Mouse (Mus musculus) subcutaneous adipose tissue, adult 2 months (tissue): ENCODE results near the gene Stil. TPM values are rescaled to one million over a fixed set of nuclear protein-coding genes. Genes with fewer than 3 reads are reported as not detected.

Experiments
- polyA plus RNA-seq: library from polyadenylated mRNA; depleted of rRNA; stranded (reverse); fragments of >200 nt; gene quantifications from 2 replicates; pipeline ENCODE4 v1.2.3, GENCODE M21; 2012; ENCODE audit warnings: low replicate concordance; rRNA removed

The Stil gene
- 0.42 and 1.4 TPM in 2 replicates for polyA plus RNA-seq

DNA sequence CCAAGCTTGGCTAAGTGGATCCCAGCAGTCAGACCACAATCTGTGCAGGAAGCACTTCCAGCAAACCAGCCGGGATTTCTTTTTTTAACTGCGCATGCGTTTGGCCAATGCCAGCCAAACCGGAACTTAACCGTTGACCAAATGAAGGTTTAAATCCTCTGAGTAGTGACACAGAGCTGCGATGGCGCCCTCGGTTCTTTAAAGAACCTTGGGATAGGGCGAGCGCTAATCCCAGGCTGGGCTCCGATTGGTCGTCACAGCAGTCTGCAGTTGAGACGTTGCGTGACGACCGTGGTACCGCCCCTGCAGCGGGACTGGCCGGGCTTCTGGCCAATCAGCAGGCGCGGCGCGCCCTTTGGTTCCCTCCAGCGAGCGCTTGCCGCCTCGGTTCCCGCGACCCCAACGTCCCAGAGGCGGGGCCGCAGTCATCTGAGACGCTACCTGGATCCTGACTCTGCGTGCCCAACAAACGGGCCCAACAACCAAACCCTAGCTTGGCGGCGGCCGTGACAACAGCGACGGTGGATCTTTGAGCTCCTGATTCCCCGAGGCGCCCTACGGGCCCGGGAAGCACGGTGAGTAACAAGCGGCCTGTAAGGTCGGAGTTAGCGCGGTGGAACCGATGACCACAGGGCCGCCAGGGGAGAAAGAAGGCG is at the start of gene Stil:
TSS of gene Stil (plus strand) at position 387 of the 656 bp plus-strand sequence.

DNA sequence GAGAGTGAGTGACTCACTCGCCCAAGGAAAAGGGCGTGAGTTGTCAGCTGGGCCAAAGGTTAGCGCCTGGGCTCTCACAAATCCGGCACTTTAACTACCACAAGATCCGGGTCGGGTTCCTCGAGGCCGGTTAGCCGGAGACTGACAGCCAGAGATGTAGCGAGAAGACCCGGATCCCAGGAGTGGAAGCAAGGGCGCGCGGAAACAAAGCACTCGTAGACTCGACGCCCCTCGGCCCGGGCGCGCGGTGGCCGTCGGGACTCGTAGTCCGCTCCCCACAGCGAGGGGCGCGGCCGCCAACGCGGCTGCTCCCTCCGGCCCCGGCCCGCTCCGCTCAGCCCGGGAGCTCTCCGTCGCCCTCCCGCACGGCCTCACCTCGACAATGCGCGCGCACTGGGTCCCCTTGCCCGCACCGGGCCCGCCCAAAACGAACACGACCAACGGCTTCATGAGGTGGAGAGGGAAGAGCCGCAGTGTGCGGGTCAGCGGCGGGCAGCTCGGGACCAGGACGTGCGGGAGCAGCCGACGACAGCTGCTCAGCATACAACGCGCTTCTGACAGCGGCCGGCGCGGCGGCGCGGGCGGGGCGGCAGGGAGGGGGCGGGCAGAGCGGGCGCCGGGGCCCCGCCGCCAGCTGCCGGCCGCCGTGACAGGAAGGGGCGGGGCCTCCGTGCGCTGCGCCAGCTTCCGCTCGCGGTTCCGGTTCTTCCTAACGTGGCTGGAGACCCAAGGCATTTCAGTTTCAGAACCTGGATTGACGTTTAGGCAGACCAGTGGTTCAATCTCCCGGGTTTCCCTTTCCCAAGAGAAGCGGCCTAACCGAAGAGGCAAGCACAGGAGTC is 13.1 kb upstream of the Stil start, which contains the start of gene Cmpk1:
TSS of gene Cmpk1 (minus strand) at position 651 of the 842 bp plus-strand sequence.

DNA sequence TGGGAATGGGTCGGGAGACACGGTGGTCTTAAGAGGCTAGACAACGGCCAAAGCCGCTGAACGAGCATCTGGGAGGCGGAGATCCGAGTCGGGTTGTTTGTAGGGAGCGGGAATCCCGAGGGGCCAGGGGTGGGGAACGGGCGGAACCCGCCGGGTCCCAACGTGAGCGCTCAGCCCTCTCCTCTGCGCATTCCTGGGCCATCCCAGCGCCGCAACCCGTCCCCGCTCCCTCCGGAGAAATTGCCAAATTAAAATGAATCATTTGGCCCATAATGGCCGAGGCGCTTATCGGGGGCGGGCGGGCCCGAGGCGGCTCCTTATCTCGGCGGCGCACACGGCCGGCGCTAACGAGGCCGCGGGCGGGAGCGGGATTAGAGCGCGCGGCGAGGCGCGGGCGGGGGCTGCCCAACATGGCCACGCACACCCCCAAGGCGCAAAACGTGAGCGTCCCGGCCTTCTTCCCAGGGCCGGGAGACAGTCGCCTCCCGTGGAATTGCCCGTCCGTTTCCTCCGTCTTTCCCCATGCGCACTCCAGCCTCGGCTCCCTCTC is 56.5 kb downstream of the Stil start, which contains the start of gene Tal1:
TSS of gene Tal1 (plus strand) at position 56 of the 550 bp plus-strand sequence.

DNA sequence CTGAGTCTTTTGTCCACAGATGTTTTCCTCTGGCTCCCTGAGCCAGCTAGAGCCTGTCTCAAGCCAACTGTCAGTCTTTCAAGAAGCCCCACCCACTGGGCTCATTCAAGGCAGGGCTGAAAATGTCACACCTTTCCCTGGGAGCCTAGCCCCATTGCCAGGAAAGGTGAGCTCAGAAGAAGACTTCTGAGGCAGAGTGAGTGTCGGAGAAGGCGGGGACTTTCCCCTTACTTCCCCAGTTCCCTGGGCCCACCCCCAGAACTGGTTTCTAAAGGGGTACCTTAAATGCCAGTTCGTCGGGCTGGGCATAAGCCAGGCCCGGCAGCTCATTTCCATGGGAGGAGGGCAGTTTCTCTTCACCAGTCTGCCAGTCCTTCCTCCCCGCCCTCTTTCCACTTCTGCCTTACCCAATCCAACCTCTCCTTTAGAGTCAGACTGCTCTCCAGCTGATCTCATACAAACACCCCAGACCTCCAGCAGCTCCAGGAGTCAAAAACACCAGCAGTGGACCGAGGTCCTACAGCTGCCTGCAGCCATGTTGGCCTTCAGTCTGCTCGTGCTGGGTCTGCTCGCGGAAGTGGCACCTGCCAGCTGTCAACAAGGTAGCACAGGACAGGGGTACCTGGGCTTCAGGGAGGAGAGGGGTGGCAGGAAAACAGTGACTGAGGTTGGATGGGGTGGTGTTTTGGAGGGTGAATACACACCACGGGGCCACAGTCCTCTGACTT is 88.8 kb downstream of the Stil start, which contains the start of gene Pdzk1ip1:
TSS of gene Pdzk1ip1 (plus strand) at position 98 of the 728 bp plus-strand sequence.

Other genes with a start within 250 kb of the Stil start
- gene Gm12830, start 178.4 kb upstream of the Stil start, polyA plus RNA-seq = not detected in 2 replicates
- 0.29 and 0.46 TPM in 2 replicates for gene Foxd2, start 91.3 kb upstream of the Stil start, polyA plus RNA-seq
- not detected in 2 replicates for gene Foxe3, start 74.1 kb upstream of the Stil start, polyA plus RNA-seq
- gene Cmpk1, start 12.9 kb upstream of the Stil start, polyA plus RNA-seq = 16.2 and 24.0 TPM in 2 replicates
- gene Tal1, start 56.3 kb downstream of the Stil start, polyA plus RNA-seq = 4.1 and 4.4 TPM in 2 replicates
- gene Pdzk1ip1, start 88.5 kb downstream of the Stil start, polyA plus RNA-seq = 3.7 and 120 TPM in 2 replicates
- 0.40 TPM in 1 of 2 replicates, not detected in the other for gene Cyp4x1, start 134.1 kb downstream of the Stil start, polyA plus RNA-seq
- not detected in 2 replicates for gene Cyp4a29, start 241.9 kb downstream of the Stil start, polyA plus RNA-seq